Mouse (Mus musculus) urinary bladder, postnatal 10 days (tissue): Measurements from ENCODE around the gene 9230110F15Rik.
"Not testable (repeated sequence)": the region's sequence is repeated elsewhere in the genome, so short reads cannot be mapped to it uniquely, and the experiment has no call there.

ENCODE experiments used
- DNase-seq: peaks from one replicate; pipeline ENCODE4 v3.0.0; 2022; ENCODE audit warnings: low spot score

The 9230110F15Rik gene

GRCm38 (mm10) chr9:35844050-35844449, at the start of gene 9230110F15Rik:
TSS of gene 9230110F15Rik (minus strand) at chr9:35844150.
- DNase-seq, result no peak

- not testable (repeated sequence) for DNase-seq
Observed at GRCm38 (mm10) chr9:35893112-35893511, 49.2 kb upstream of the 9230110F15Rik start.

- not testable (repeated sequence) for DNase-seq
Observed at GRCm38 (mm10) chr9:35817881-35818280, 26.1 kb downstream of the 9230110F15Rik start.

GRCm38 (mm10) chr9:35798146-35798545, 45.8 kb downstream of the 9230110F15Rik start:
- no peak for DNase-seq

- DNase-seq, result no peak
Observed at GRCm38 (mm10) chr9:35790001-35790400, 53.9 kb downstream of the 9230110F15Rik start, which contains the start of the genes Gm27235 and D730048I06Rik. TSS of gene Gm27235 (minus strand) at chr9:35790101. TSS of gene D730048I06Rik (minus strand) at chr9:35790112.
